Mouse (Mus musculus) Patski (cell line): ENCODE measurements at regions not wholly inside any gene's neighbourhood (a gene's known extent, or its start where the extent isn't known, plus 50 kb on each side); places are given as distances from the start of the nearest gene placed in this dataset.
A peak's percentile ranks its signal among the peaks of the same experiment; 100 is the strongest.

Experiments
- ATAC-seq: fragments of 100-300 bp; one replicate; pipeline ENCODE4 v1.8.0; 2021
- CTCF ChIA-PET: fragments of 350-600 bp; sonication (Branson Sonifier 250); formaldehyde crosslinking; loops from one replicate; lab custom pipeline; 2022; ENCODE audit warnings: inconsistent platforms; lab: Charles Lee
- POLR2A ChIA-PET: fragments of 350-600 bp; sonication (Branson Sonifier 250); formaldehyde crosslinking; loops from one replicate; lab custom pipeline; 2022; ENCODE audit warnings: antibody characterized with exemption, inconsistent platforms; lab: Charles Lee
- DNase-seq: peaks from one replicate; pipeline ENCODE4 v3.0.0-alpha.2; 2011; ENCODE audit warnings: low read depth, low spot score
- H3K27me3 ChIP-seq: fragments of 371-371 bp; one replicate; pipeline ENCODE4 v1.5.1; 2021
- CTCF ChIP-seq: fragments of 100-300 bp; IDR thresholded peaks from one replicate; pipeline ENCODE4 v1.5.1; 2021
- in situ Hi-C: fragments of 300-500 bp; cut with MboI; formaldehyde crosslinking; loops from 3 replicates; pipeline ENCODE4 v1.11.1; 2018; ENCODE audit warnings: low pct_unique_long_range_greater_than_20kb, mixed read lengths

- POLR2A ChIA-PET = no interaction called here
- ATAC-seq (no peak), DNase-seq (no peak)
- CTCF ChIA-PET = interaction anchor here (1.3 to 3.6 kb wide), 2 partner anchors 11 to 516 kb away, joined by 3 to 10 read pairs; no protein-coding TSS in a partner anchor
- in situ Hi-C loops = no loop called here
- peaks cover 22% of the 10 kb centered on the region for H3K27me3 ChIP-seq
- TF ChIP-seq CTCF = peak; percentile 68
These were observed 177.2 kb upstream of the Scn7a start for GRCm38 (mm10) chr2:66961808-66962519.

GRCm38 (mm10) chr2:66941188-66941587, 156.5 kb upstream of the Scn7a start:
- CTCF ChIA-PET = no interaction called here

GRCm38 (mm10) chr2:66898032-66898431, 113.3 kb upstream of the Scn7a start:
- ATAC-seq (no peak), DNase-seq (no peak)
- in situ Hi-C loops = no loop called here
- H3K27me3 ChIP-seq = no peaks in the 10 kb centered on the region
- ChIA-PET POLR2A (no interaction called here), CTCF (no interaction called here)
- TF ChIP-seq CTCF = no peak

More at GRCm38 (mm10) chr2:66941188-66941587, 156.5 kb upstream of the Scn7a start:
- POLR2A ChIA-PET = no interaction called here
- no peak for DNase-seq
- in situ Hi-C loops = no loop called here
- no peak for TF ChIP-seq CTCF
- ATAC-seq = no peak
- no peaks in the 10 kb centered on the region for H3K27me3 ChIP-seq

GRCm38 (mm10) chr2:66867457-66868216, 82.9 kb upstream of the Scn7a start:
- in situ Hi-C loops = no loop called here
- H3K27me3 ChIP-seq = peaks cover 4% of the 10 kb centered on the region
- no peak for DNase-seq
- ChIA-PET CTCF (no interaction called here), POLR2A (no interaction called here)
- ATAC-seq = no peak
- no peak for TF ChIP-seq CTCF
